Mouse (Mus musculus) embryonic facial prominence, embryonic 12.5 days (tissue): ENCODE measurements around the gene Keap1. TPM values are rescaled to one million over a fixed set of nuclear protein-coding genes. Genes with fewer than 3 reads are reported as not detected.

Experiments
- ATAC-seq: fragments of 200-750 bp; cut with Nextera tagmentation; 2 replicates; pipeline ENCODE4 v1.8.0; 2017; ENCODE audit not compliant: insufficient number of reproducible peaks, insufficient read depth, low FRiP score, low TSS enrichment
- H3K27ac ChIP-seq: fragments of 300-500 bp; sonication (generic); 2 replicates; pipeline ENCODE4 v1.5.1; 2016; ENCODE audit warnings: mild to moderate bottlenecking
- H3K27me3 ChIP-seq: fragments of 300-500 bp; sonication (generic); 2 replicates; pipeline ENCODE4 v1.6.1; 2016; ENCODE audit warnings: mild to moderate bottlenecking, moderate library complexity
- H3K36me3 ChIP-seq: fragments of 300-500 bp; sonication (generic); 2 replicates; pipeline ENCODE4 v1.6.1; 2016; ENCODE audit warnings: mild to moderate bottlenecking
- H3K4me1 ChIP-seq: fragments of 300-500 bp; sonication (generic); 2 replicates; pipeline ENCODE4 v1.6.1; 2016
- H3K4me2 ChIP-seq: fragments of 300-500 bp; sonication (generic); replicated peaks from 2 replicates; pipeline ENCODE4 v1.6.1; 2016; ENCODE audit warnings: mild to moderate bottlenecking, moderate library complexity
- H3K4me3 ChIP-seq: fragments of 300-500 bp; sonication (generic); 2 replicates; pipeline ENCODE4 v1.5.1; 2016; ENCODE audit warnings: mild to moderate bottlenecking
- H3K9ac ChIP-seq: fragments of 300-500 bp; sonication (generic); 2 replicates; pipeline ENCODE4 v1.6.1; 2016; ENCODE audit warnings: mild to moderate bottlenecking, moderate library complexity
- H3K9me3 ChIP-seq: fragments of 300-500 bp; sonication (generic); 2 replicates; pipeline ENCODE4 v1.6.1; 2016; ENCODE audit warnings: mild to moderate bottlenecking, moderate library complexity
- WGBS: fragments of 180-500 bp; shearing (Covaris S2); methylation state at CpG from one replicate; pipeline ENCODE4 v1.1.7; 2016; 5-methylcytosine and 5-hydroxymethylcytosine counted together
- polyA plus RNA-seq: library from polyadenylated mRNA; unstranded; fragments of >200 nt; fragmentation: Nextera tagmentation; extraction: Ambion mirVana; gene quantifications from 2 replicates; pipeline ENCODE4 v1.2.1, GENCODE M21; 2016

Gene Keap1
- polyA plus RNA-seq, 1 experiment from 2014 or later, result 61.3 TPM

DNA sequence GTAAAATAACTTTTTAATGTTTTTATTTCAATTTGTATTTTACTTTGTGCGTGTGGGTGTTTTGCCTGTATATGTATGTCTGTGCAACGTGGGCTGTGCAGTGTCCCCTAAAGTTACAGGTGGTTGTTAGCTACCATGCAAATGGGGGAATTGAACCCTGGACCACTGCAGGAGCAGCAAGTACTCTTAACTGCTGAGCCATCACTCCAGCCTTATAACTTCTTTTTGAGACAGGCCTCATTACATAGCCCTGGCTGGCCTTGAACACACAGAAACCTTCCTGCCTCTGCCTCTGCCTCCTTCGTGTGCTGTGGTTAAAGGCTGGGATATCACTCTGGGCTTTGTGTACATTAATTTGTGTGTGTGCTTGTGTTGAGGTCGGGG is 296 bp upstream of the Keap1 start:
- no peaks in the 10 kb centered on the region for H3K9me3 ChIP-seq
- peaks cover 19% of the 10 kb centered on the region for H3K4me1 ChIP-seq
- no peak for ATAC-seq
- peak overlapping the region; percentile 87 for H3K9ac ChIP-seq
- no peak overlapping the region for H3K27ac ChIP-seq
- H3K36me3 ChIP-seq, result peaks cover 17% of the 10 kb centered on the region
- WGBS, result 36% methylated on average over 4 of the region's 4 CpGs
- H3K27me3 ChIP-seq, result peaks cover 28% of the 10 kb centered on the region
- H3K4me3 ChIP-seq, result peak overlapping the region; percentile 61
- H3K4me2 ChIP-seq, result peak overlapping the region; percentile 64

DNA sequence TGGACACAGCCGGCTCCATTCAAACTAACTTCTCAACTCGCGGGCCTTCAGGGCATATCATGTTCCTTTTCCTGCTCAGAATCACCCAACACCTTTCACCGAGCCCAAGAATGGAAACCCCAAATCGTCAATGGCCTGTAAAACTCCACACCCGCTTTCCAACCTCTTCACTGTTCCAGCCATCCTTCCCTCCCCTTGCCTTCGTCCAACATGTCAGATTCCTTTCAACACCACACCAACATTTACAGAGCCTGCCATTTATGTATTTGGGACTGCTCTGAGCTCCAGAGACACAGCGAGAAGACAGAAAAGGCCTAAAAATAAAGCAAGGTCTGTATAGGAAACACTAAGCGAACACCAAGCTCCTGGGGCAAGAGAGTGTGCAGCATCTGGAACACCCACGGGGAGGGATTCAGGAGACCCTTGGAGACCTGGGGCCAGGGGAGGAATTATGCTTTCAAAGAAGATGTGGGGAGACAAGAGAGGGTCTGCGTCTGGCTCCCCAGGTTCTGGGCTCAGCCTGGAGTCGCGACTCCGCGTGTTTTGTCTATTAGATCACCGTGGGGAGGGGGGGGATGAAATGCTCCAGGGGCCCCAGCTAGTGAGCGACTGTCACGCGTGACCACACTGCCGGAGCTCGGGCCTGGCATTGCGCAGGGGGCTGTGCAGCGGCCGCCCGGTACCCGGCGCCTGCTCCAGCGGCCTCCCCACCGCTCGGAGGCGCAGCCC is 993 bp downstream of the Keap1 start:
- ATAC-seq, result peak; percentile 2; the same call in 1 of the 2 replicates
- peak overlapping the region; percentile 61 for H3K4me3 ChIP-seq
- under 1% methylated on average over 31 of the region's 31 CpGs for WGBS

DNA sequence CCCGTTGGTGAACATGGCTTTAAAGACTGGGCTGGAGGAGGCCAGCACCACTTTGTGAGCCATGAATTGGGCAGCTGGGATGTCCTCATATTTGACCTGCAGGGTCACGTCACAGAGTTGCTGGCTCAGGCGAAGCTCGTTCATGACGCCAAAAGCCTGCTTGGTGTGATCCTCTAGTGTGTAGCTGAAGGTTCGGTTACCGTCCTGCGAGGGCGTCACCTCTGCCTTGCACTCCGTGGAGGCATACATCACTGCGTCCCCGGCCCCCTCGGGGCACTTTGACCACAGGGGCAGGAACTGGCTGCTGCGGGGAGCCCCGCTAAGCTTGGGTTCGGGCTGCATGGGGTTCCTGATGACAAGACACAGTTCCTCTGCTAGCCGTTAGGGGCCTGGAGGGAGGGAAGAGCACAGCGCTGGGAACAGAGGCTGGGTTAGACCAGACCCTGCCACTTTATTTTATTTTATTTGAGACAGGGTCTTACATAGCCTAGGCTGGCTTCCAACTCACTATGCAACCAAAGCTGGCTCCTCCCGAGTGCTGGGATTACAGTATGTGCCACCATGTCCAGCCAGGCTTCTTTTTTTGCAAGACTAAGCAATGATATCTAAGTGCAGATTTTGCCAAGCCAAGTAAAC is 1.7 kb downstream of the Keap1 start:
- no peak; the same call in 1 of the 2 replicates for ATAC-seq
- WGBS, result 13% methylated on average over 19 of the region's 19 CpGs

More for the DNA sequence above, 993 bp downstream of the Keap1 start:
- Histone ChIP-seq H3K4me2 (peak overlapping the region; percentile 64), H3K27me3 (peaks cover 15% of the 10 kb centered on the region), H3K4me1 (peaks cover 12% of the 10 kb centered on the region), H3K9me3 (no peaks in the 10 kb centered on the region), H3K36me3 (peaks cover 27% of the 10 kb centered on the region), H3K27ac (peak overlapping the region; percentile 80), H3K9ac (peak overlapping the region; percentile 87)

DNA sequence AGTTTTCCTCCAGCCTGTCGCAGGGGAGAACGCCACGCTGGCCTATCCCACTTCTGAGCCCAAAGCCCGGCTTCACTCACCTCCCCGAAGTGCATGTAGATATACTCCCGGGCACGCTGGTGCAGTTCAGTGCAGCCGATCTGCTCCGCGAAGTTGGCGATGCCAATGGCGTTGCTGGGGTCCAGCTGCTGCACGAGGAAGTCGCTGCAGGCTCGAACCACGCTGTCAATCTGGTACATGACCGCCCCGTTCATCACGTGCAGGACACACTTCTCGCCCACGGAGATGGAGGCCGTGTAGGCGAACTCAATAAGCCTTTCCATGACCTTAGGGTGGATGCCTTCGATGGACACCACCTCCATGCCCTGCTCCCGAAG is 2.2 kb downstream of the Keap1 start:
- H3K9me3 ChIP-seq, result no peaks in the 10 kb centered on the region
- H3K4me3 ChIP-seq, result peak overlapping the region; percentile 61
- H3K9ac ChIP-seq, result peak overlapping the region; percentile 87
- peaks cover 38% of the 10 kb centered on the region for H3K36me3 ChIP-seq
- ATAC-seq, result no peak
- 83% methylated on average over 25 of the region's 25 CpGs for WGBS
- peak overlapping the region; percentile 64 for H3K4me2 ChIP-seq
- H3K27me3 ChIP-seq, result peaks cover 4% of the 10 kb centered on the region
- no peak overlapping the region for H3K27ac ChIP-seq
- H3K4me1 ChIP-seq, result peaks cover 12% of the 10 kb centered on the region

More for the DNA sequence above, 1.7 kb downstream of the Keap1 start:
- Histone ChIP-seq H3K4me1 (peaks cover 12% of the 10 kb centered on the region), H3K9me3 (no peaks in the 10 kb centered on the region), H3K27me3 (peaks cover 8% of the 10 kb centered on the region), H3K4me3 (peak overlapping the region; percentile 61), H3K36me3 (peaks cover 34% of the 10 kb centered on the region), H3K9ac (peak overlapping the region; percentile 87), H3K4me2 (peak overlapping the region; percentile 64), H3K27ac (peak overlapping the region; percentile 80)

DNA sequence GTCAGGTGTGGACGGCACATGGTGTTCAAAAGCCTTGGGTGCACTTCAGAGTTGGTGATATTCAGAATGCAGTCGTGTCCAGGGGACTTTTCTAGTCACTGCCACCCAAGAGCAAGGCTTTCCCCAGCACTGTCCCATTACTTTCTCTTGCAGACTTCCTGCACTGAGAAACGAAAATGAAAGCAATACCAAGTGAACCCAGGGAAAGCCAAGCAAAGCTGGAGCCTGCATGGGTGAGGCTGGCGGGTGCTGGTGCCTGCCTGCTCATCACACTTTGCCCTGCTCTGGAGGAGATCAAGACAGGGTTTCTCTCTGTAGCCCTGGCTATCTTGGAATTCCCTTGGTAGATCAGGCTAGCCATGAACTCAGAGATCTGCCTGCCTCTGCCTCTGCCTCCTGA is 3.8 kb downstream of the Keap1 start:
- H3K4me2 ChIP-seq, result no peak overlapping the region
- no peak overlapping the region for H3K27ac ChIP-seq
- H3K9ac ChIP-seq, result no peak overlapping the region
- peaks cover 53% of the 10 kb centered on the region for H3K36me3 ChIP-seq
- WGBS, result 89% methylated on average over 4 of the region's 4 CpGs
- no peaks in the 10 kb centered on the region for H3K27me3 ChIP-seq
- H3K4me3 ChIP-seq, result no peak overlapping the region
- H3K9me3 ChIP-seq, result no peaks in the 10 kb centered on the region
- no peak for ATAC-seq
- H3K4me1 ChIP-seq, result peaks cover 12% of the 10 kb centered on the region

DNA sequence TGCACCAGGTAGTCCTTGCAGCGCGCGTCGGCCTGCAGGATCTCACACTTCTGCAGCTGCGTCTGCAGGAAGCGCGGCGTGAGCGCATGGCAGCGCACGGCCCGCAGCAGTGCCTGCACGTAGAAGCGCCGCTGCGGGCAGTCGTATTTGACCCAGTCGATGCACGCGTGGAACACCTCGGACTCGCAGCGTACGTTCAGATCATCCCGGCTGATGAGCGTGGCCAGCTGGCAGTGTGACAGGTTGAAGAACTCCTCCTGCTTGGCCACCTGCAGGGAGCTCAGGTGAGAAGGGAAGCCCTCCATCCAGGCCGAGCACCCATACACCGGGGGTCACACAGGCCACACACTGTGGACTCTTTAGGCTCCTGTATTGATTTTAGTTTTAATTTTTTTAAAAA is 5.4 kb downstream of the Keap1 start:
- Histone ChIP-seq H3K4me3 (no peak overlapping the region), H3K9me3 (no peaks in the 10 kb centered on the region), H3K27me3 (no peaks in the 10 kb centered on the region), H3K4me2 (no peak overlapping the region), H3K4me1 (peaks cover 12% of the 10 kb centered on the region), H3K36me3 (peaks cover 64% of the 10 kb centered on the region), H3K27ac (no peak overlapping the region), H3K9ac (no peak overlapping the region)
- no peak for ATAC-seq
- 82% methylated on average over 28 of the region's 28 CpGs for WGBS

DNA sequence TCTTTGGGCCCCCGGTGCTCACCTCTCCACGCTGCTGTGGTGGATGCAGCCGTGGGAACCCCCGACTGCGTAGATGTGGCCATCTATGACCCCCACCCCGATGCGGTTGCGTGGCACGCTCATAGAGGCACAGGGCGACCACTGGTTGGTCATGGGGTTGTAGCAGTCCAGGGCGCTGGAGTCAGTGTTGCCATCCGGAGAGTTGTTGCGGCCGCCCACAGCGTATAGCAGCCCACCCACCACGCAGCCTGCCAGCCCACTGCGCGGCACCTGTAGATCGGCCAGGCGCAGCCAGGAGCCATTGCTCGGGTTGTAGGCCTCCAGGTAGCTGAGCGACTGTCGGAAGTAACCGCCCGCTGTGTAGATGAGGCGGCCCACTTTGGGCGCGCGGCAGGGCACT is 5.8 kb downstream of the Keap1 start:
- no peak overlapping the region for H3K9ac ChIP-seq
- ATAC-seq, result no peak
- no peaks in the 10 kb centered on the region for H3K27me3 ChIP-seq
- H3K4me3 ChIP-seq, result no peak overlapping the region
- WGBS, result 88% methylated on average over 29 of the region's 29 CpGs
- H3K4me1 ChIP-seq, result peaks cover 15% of the 10 kb centered on the region
- H3K4me2 ChIP-seq, result no peak overlapping the region
- H3K36me3 ChIP-seq, result peaks cover 64% of the 10 kb centered on the region
- H3K9me3 ChIP-seq, result no peaks in the 10 kb centered on the region
- no peak overlapping the region for H3K27ac ChIP-seq

DNA sequence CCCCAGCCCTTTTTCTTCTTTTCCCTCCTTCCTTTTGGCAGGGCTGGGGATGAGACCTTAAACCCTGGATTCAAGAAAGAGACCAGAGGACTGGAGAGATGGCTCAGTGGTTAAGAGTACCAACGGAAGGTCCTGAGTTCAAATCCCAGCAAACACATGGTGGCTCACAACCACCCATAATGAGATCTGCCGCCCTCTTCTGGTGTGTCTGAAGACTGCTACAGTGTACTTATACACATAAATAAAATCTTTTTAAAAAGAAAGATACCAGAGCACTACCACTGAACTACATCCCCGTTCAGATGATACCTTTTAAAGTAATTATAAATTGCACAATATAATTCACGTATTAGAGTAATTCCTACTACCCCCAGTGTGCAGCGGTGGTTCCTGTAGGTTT is 6.3 kb downstream of the Keap1 start:
- ATAC-seq, result no peak
- peaks cover 19% of the 10 kb centered on the region for H3K4me1 ChIP-seq
- H3K27ac ChIP-seq, result no peak overlapping the region
- H3K9ac ChIP-seq, result no peak overlapping the region
- H3K4me3 ChIP-seq, result no peak overlapping the region
- H3K9me3 ChIP-seq, result no peaks in the 10 kb centered on the region
- H3K4me2 ChIP-seq, result no peak overlapping the region
- WGBS, result 92% methylated on average over 5 of the region's 5 CpGs
- peaks cover 64% of the 10 kb centered on the region for H3K36me3 ChIP-seq
- H3K27me3 ChIP-seq, result no peaks in the 10 kb centered on the region

DNA sequence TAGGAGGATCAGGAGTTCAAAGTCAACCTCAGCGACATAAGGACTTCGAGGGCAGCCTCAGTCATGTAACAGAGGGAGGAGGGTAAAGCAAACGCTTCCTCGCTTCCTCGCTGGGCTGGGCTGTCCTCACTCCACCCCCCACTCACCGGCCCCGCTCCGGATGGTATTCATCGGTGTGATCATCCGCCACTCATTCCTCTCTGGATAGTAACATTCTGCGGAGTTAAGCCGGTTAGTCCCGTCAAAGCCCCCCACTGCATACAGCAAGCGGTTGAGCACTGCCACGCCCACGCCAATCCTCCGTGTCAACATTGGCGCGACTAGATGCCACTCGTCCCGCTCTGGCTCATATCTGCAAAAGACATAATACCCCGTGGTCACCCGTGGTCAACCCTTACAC is 7.6 kb downstream of the Keap1 start:
- peaks cover 64% of the 10 kb centered on the region for H3K36me3 ChIP-seq

DNA sequence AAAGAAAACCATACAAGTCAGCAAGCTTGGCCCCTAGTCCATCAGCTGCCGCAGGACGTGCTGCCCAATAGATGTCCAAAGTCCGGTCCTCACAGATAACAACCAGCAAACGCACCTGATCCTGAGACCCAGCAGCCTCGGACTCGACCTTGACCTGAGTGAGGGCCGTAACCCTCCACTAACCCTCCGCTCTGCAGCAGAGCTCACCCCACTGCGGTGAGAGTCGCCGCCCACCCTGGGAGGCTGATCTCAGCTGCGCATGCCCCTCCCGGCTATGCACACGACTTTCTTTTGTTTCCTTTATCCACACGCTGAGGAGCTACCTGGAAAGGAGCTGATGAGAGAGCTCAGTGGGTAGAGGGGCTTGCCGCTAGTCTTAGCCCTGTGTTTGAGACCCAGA is 11.8 kb downstream of the Keap1 start:
- Histone ChIP-seq H3K36me3 (peaks cover 30% of the 10 kb centered on the region), H3K9me3 (0 out of 2 replicates have a peak, but pooled peaks cover 3% of the 10 kb centered on the region), H3K4me3 (peak overlapping the region; percentile 19; the same call in 1 of the 2 replicates), H3K27ac (no peak overlapping the region), H3K4me1 (peaks cover 17% of the 10 kb centered on the region), H3K9ac (peak overlapping the region; percentile 43; the same call in 1 of the 2 replicates), H3K27me3 (no peaks in the 10 kb centered on the region), H3K4me2 (peak overlapping the region; percentile 46)
- WGBS, result 13% methylated on average over 16 of the region's 16 CpGs
- ATAC-seq, result peak; percentile 29; the same call in 1 of the 2 replicates

More for the DNA sequence above, 7.6 kb downstream of the Keap1 start:
- no peak for ATAC-seq
- Histone ChIP-seq H3K4me3 (no peak overlapping the region), H3K9ac (no peak overlapping the region), H3K4me1 (peaks cover 12% of the 10 kb centered on the region), H3K9me3 (no peaks in the 10 kb centered on the region), H3K4me2 (no peak overlapping the region), H3K27me3 (no peaks in the 10 kb centered on the region), H3K27ac (no peak overlapping the region)
- WGBS, result 50% methylated on average over 23 of the region's 23 CpGs

DNA sequence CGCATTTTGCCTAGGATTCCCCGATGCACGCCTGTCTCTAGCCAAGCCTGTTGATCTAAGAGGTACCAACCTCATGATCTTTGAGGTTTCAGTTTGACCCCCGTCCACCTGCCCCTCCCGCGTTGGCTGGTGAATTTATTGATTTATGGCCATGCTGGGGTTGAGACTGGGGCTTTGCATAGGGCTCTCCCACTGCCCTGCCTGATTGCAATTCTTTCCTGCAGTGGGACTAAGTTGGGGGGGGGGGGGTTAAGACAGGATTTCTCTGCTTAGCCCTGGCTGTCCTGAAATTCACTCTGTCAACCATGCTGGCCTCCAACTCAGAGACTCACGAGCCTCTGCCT is 13.8 kb downstream of the Keap1 start:
- H3K4me2 ChIP-seq, result peak overlapping the region; percentile 41
- H3K4me3 ChIP-seq, result peak overlapping the region; percentile 22; the same call in 1 of the 2 replicates
- WGBS, result 20% methylated on average over 7 of the region's 7 CpGs
- H3K9ac ChIP-seq, result peak overlapping the region; percentile 20; the same call in 1 of the 2 replicates
- ATAC-seq, result no peak
- peaks cover 12% of the 10 kb centered on the region for H3K36me3 ChIP-seq
- no peaks in the 10 kb centered on the region for H3K27me3 ChIP-seq
- H3K4me1 ChIP-seq, result peaks cover 17% of the 10 kb centered on the region
- H3K9me3 ChIP-seq, result 0 out of 2 replicates have a peak, but pooled peaks cover 3% of the 10 kb centered on the region
- H3K27ac ChIP-seq, result no peak overlapping the region
